Mouse (Mus musculus) CH12.LX (cell line): ENCODE measurements around the gene Rtn2. TPM values are rescaled to one million over a fixed set of nuclear protein-coding genes. Genes with fewer than 3 reads are reported as not detected.

ENCODE experiments used
- DNase-seq: peaks from one replicate; pipeline ENCODE4 v3.0.0-alpha.2; 2013; ENCODE audit errors: extremely low read depth
- H3K27ac ChIP-seq: 2 replicates; pipeline ENCODE4 v1.5.1; 2012; ENCODE audit warnings: low read depth, mild to moderate bottlenecking, control low read depth, moderate library complexity; ENCODE audit not compliant: insufficient read depth
- H3K27me3 ChIP-seq: replicated peaks from 2 replicates; pipeline ENCODE3; 2012; ENCODE audit warnings: inconsistent platforms
- H3K36me3 ChIP-seq, 2 experiments: replicated peaks in 1 of 2; 2 replicates each; pipeline versions ENCODE3 to v1.6.1; 2012; ENCODE audit warnings: inconsistent platforms in 1 of 2, low read length in 1 of 2, mild to moderate bottlenecking in 1 of 2, mixed read lengths in 1 of 2, moderate library complexity in 1 of 2; ENCODE audit not compliant: control insufficient read depth in 1 of 2, insufficient read depth in 1 of 2
- H3K4me1 ChIP-seq, 2 experiments: 2 replicates each; pipeline ENCODE4 v1.6.1; 2012; ENCODE audit warnings: inconsistent platforms in 1 of 2, moderate library complexity in 1 of 2; ENCODE audit not compliant: insufficient read depth in 2 of 2, control insufficient read depth in 1 of 2
- H3K4me2 ChIP-seq: 2 replicates; pipeline ENCODE4 v1.6.1; 2012; ENCODE audit warnings: low read depth, mild to moderate bottlenecking, control low read depth; ENCODE audit not compliant: poor library complexity, insufficient read depth, severe bottlenecking
- H3K4me3 ChIP-seq, 3 experiments: fragments of 150-350 bp in 1 of 3; sonication (generic) in 1 of 3; replicated peaks in 1 of 3; 2 replicates each; pipeline versions ENCODE3 to v1.5.1; 2011 to 2012; ENCODE audit warnings: low read depth in 2 of 3, low read length in 2 of 3, mild to moderate bottlenecking in 2 of 3, moderate library complexity in 2 of 3, control low read depth in 1 of 3, improper control_type of control experiment in 1 of 3, inconsistent platforms in 1 of 3, mixed read lengths in 1 of 3; ENCODE audit not compliant: poor library complexity in 1 of 3
- H3K79me2 ChIP-seq: replicated peaks from 2 replicates; pipeline ENCODE4 v1.6.1; 2012; ENCODE audit warnings: mild to moderate bottlenecking, moderate library complexity; ENCODE audit not compliant: control insufficient read depth, poor library complexity, insufficient read depth, severe bottlenecking; ENCODE audit errors: extremely low read depth
- H3K9ac ChIP-seq: 2 replicates; pipeline ENCODE4 v1.6.1; 2012; ENCODE audit warnings: low read depth, mild to moderate bottlenecking, control low read depth, moderate library complexity; ENCODE audit not compliant: insufficient read depth
- H3K9me3 ChIP-seq: replicated peaks from 2 replicates; pipeline ENCODE3; 2012; ENCODE audit warnings: low read length, inconsistent platforms, mixed read lengths
- BHLHE40 ChIP-seq: IDR thresholded peaks from 2 replicates; pipeline ENCODE4 v1.6.1; 2011; ENCODE audit warnings: mild to moderate bottlenecking, low read depth, low read length, improper control_type of control experiment
- CHD1 ChIP-seq: IDR thresholded peaks from 2 replicates; pipeline ENCODE4 v1.6.1; 2012; ENCODE audit warnings: low read depth, low read length, improper control_type of control experiment, inconsistent platforms
- CHD2 ChIP-seq: IDR thresholded peaks from 2 replicates; pipeline ENCODE4 v1.6.1; 2011; ENCODE audit warnings: low read length, improper control_type of control experiment
- EP300 ChIP-seq: IDR thresholded peaks from 2 replicates; pipeline ENCODE4 v1.6.1; 2011; ENCODE audit warnings: low read length, improper control_type of control experiment
- GABPA ChIP-seq: IDR thresholded peaks from 2 replicates; pipeline ENCODE4 v1.6.1; 2012; ENCODE audit warnings: low read depth, low read length, improper control_type of control experiment, inconsistent platforms; ENCODE audit not compliant: insufficient replicate concordance
- HCFC1 ChIP-seq: IDR thresholded peaks from 2 replicates; pipeline ENCODE4 v1.6.1; 2012; ENCODE audit warnings: low read depth, mild to moderate bottlenecking, inconsistent platforms, low read length, improper control_type of control experiment
- IRF4 ChIP-seq: IDR thresholded peaks from 2 replicates; pipeline ENCODE4 v1.6.1; 2014; ENCODE audit warnings: low read depth, mild to moderate bottlenecking, inconsistent platforms, low read length, improper control_type of control experiment
- JUN ChIP-seq: IDR thresholded peaks from 2 replicates; pipeline ENCODE4 v1.6.1; 2011; ENCODE audit warnings: low read depth, mild to moderate bottlenecking, low read length, improper control_type of control experiment, moderate library complexity; ENCODE audit not compliant: insufficient read depth
- JUND ChIP-seq: conservative IDR thresholded peaks from 2 replicates; pipeline ENCODE4 v1.6.1; 2011; ENCODE audit warnings: low read depth, low read length, improper control_type of control experiment
- KAT2A ChIP-seq: IDR thresholded peaks from 2 replicates; pipeline ENCODE4 v1.6.1; 2012; ENCODE audit warnings: low read length, improper control_type of control experiment, inconsistent platforms; ENCODE audit not compliant: insufficient replicate concordance
- MAX ChIP-seq: IDR thresholded peaks from 2 replicates; pipeline ENCODE4 v1.6.1; 2011; ENCODE audit warnings: low read length, improper control_type of control experiment
- MEF2A ChIP-seq: IDR thresholded peaks from 2 replicates; pipeline ENCODE4 v1.6.1; 2014; ENCODE audit warnings: low read depth, mild to moderate bottlenecking, inconsistent platforms, low read length, improper control_type of control experiment, borderline replicate concordance
- MXI1 ChIP-seq: IDR thresholded peaks from 2 replicates; pipeline ENCODE4 v1.6.1; 2011; ENCODE audit warnings: mild to moderate bottlenecking, low read depth, low read length, improper control_type of control experiment
- MYC ChIP-seq: IDR thresholded peaks from 2 replicates; pipeline ENCODE4 v1.6.1; 2011; ENCODE audit warnings: low read depth, mild to moderate bottlenecking, improper control_type of control experiment, low read length
- NELFE ChIP-seq: IDR thresholded peaks from 2 replicates; pipeline ENCODE4 v1.6.1; 2011; ENCODE audit warnings: low read depth, low read length, improper control_type of control experiment
- PAX5 ChIP-seq: IDR thresholded peaks from 2 replicates; pipeline ENCODE4 v1.6.1; 2012; ENCODE audit warnings: low read length, inconsistent platforms, mixed read lengths
- POLR2A ChIP-seq: IDR thresholded peaks from 2 replicates; pipeline ENCODE4 v1.6.1; 2011; ENCODE audit warnings: low read depth, mild to moderate bottlenecking, improper control_type of control experiment, low read length
- RCOR1 ChIP-seq: conservative IDR thresholded peaks from 2 replicates; pipeline ENCODE4 v1.6.1; 2012; ENCODE audit warnings: low read depth, mild to moderate bottlenecking, inconsistent platforms, low read length, improper control_type of control experiment
- UBTF ChIP-seq: IDR thresholded peaks from 2 replicates; pipeline ENCODE4 v1.6.1; 2012; ENCODE audit warnings: low read depth, mild to moderate bottlenecking, inconsistent platforms, low read length, improper control_type of control experiment, moderate library complexity
- USF1 ChIP-seq: IDR thresholded peaks from 2 replicates; pipeline ENCODE4 v1.6.1; 2014; ENCODE audit warnings: low read depth, mild to moderate bottlenecking, inconsistent platforms, low read length, improper control_type of control experiment
- ZKSCAN1 ChIP-seq: IDR thresholded peaks from 2 replicates; pipeline ENCODE4 v1.6.1; 2012; ENCODE audit warnings: low read depth, inconsistent platforms, low read length, improper control_type of control experiment, borderline replicate concordance
- ZNF384 ChIP-seq: IDR thresholded peaks from 2 replicates; pipeline ENCODE4 v1.6.1; 2012; ENCODE audit warnings: low read depth, low read length, improper control_type of control experiment, inconsistent platforms
- dilution Hi-C: fragments of 300-500 bp; cut with MboI; formaldehyde crosslinking; loops from 2 replicates; pipeline ENCODE4 v1.14.3; 2020; ENCODE audit warnings: low sequenced_read_pairs; ENCODE audit not compliant: extremely low pct_unique_long_range_greater_than_20kb, extremely low pct_ligation_motif_present
- in situ Hi-C: fragments of 300-500 bp; cut with MboI; formaldehyde crosslinking; loops from 3 replicates; pipeline ENCODE4 v1.14.3; 2019; ENCODE audit warnings: low sequenced_read_pairs, low pct_ligation_motif_present, low pct_unique_long_range_greater_than_20kb, mixed read lengths
- polyA plus RNA-seq: library from polyadenylated mRNA; unstranded; fragments of >175 nt; gene quantifications from 2 replicates; pipeline ENCODE4 v1.2.1, GENCODE M21; 2012; ENCODE audit warnings: low read depth; ENCODE audit not compliant: insufficient read length
- total RNA-seq, 2 experiments: library from RNA; depleted of rRNA; stranded (reverse); fragments of 300-350 nt in 1 of 2; fragments of >200 nt in 1 of 2; gene quantifications; 2 replicates each; pipeline ENCODE4 v1.2.3; 2012 to 2014

Gene Rtn2
- total and polyA plus RNA-seq, 3 experiments: 0.56 to 0.76 (median 0.72) TPM

- H3K4me2 ChIP-seq: no peak overlapping the region
- in situ Hi-C loops: loop anchor here (5.0 kb wide), 1 partner anchor 34 kb away; no protein-coding TSS in a partner anchor
- TF ChIP-seq EP300 (no peak), CHD2 (no peak), MEF2A (no peak), GABPA (no peak), JUN (no peak), MXI1 (no peak), PAX5 (no peak), POLR2A (no peak), NELFE (no peak), MYC (no peak), JUND (no peak), USF1 (no peak), BHLHE40 (no peak), RCOR1 (no peak), ZNF384 (no peak), CHD1 (no peak), HCFC1 (no peak), UBTF (no peak)
- TF ChIP-seq, all 38 proteins: peak for 0
- dilution Hi-C loops: no loop called here
- Histone ChIP-seq H3K36me3 (peaks cover 0 to 3% of the 10 kb centered on the region in 2 experiments), H3K79me2 (no peaks in the 10 kb centered on the region), H3K27me3 (peaks cover 22% of the 10 kb centered on the region), H3K27ac (no peak overlapping the region), H3K9me3 (no peaks in the 10 kb centered on the region), H3K9ac (no peak overlapping the region), H3K4me3 (no peak overlapping the region), H3K4me1 (peaks cover 4 to 37% of the 10 kb centered on the region in 2 experiments; a peak in 3 of 4 replicates)
- no peak for DNase-seq
Observed at GRCm38 (mm10) chr7:19341250-19341649, 58.8 kb downstream of the Rtn2 start.

DNA sequence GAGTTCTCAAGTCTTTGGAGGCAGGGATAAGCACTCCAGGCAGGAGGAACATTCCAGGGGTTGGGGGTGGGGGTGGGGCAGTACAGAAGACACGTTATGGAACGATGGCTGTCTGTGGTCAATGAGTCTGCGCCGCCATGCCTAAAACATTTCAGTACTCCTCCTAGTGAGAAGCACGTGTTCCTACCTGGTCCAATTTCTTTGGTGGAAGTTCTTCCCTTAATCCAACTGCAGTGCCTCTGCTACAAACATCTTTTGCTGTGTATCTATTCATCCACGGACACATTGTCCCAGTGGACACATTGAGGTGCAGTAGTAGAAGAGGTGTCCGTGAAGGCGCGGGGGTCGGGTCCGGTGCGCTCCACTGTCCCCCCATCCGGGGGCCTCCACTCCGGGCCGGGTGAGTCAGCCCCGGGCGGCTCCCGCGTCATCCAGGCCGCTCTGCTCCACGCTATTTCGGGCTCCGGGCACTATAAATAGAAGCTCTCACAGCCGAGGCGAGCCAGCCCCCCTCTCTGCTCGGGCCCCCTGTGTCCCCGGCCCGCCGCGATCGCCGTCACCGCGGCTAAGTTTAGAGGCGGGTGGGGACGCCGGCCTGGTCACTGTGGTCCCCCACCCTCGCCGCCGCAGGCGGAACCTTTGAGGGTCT lies 59.5 kb downstream of the Rtn2 start:
- H3K9ac ChIP-seq: peak overlapping the region; percentile 7; the same call in 1 of the 2 replicates
- H3K4me2 ChIP-seq: peak overlapping the region; percentile 49
- H3K79me2 ChIP-seq: no peaks in the 10 kb centered on the region
- dilution Hi-C loops (no loop called here), in situ Hi-C loops (loop anchor here (5.0 kb wide), 1 partner anchor 35 kb away; no protein-coding TSS in a partner anchor)
- no peak overlapping the region for H3K27ac ChIP-seq
- H3K9me3 ChIP-seq: no peaks in the 10 kb centered on the region
- H3K4me1 ChIP-seq: peaks cover 4 to 37% of the 10 kb centered on the region in 2 experiments; a peak in 3 of 4 replicates
- peaks cover 22% of the 10 kb centered on the region for H3K27me3 ChIP-seq
- DNase-seq: no peak
- H3K4me3 ChIP-seq: peak overlapping the region in 2 of 3 experiments; percentile 25 to 34
- TF ChIP-seq POLR2A (no peak), IRF4 (no peak), USF1 (no peak), MYC (0 out of 2 replicates have a peak, but pooled peaks have one; percentile 17), MAX (peak; percentile 76), EP300 (no peak), MXI1 (no peak), ZKSCAN1 (no peak), NELFE (no peak), KAT2A (no peak)
- H3K36me3 ChIP-seq: peaks cover 0 to 2% of the 10 kb centered on the region in 2 experiments
